8 mouse cellular contexts compared by ENCODE assay signal in the genomic region with DNA sequence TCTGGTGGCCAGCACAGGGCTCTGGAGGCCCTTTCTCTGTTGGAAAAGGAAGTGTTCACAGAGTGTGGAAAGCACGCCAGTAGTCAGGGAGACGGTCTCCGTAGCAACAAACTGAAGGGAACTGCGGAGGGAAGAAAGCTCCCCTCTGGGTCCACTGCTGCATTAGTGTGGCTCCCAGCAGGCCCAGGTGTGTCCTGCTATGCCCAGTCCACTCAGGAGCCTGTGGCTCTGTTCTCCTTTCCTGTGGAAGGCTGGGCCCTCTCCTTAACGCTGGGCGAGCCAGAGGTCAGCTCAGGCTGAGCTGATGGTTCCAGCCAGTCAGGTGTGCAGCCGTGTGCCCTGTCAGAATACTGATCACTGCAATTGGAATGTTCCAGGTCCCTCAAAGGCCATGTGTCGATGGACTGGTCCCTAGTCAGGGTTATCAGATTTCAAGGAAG. TPM values are rescaled to one million over a fixed set of nuclear protein-coding genes. Genes with fewer than 3 reads are reported as not detected.
A peak's percentile ranks its signal among the peaks of the same experiment; 100 is the strongest.
DNase-seq lines count a peak whose midpoint lies in the region; ATAC-seq lines count a peak whose summit lies in the region.

No protein-coding gene starts in this region.

- 49% methylated on average over 8 of the region's 8 CpGs for WGBS in limb, embryonic 10.5 days

- DNase-seq in lung, postnatal 36 days: peak; percentile 18
- no peak for DNase-seq in lung, postnatal 14 days
- DNase-seq in heart, adult 8-10 months (ENCODE audit: low spot score): peak; percentile 85
- DNase-seq in kidney, postnatal 10 days: peak; percentile 69
- DNase-seq in limb, embryonic 10.5 days (ENCODE audit: low spot score): peak; percentile 67
- peak; percentile 78 to 83 for DNase-seq in right cerebral cortex, postnatal 10 days (ENCODE audit: low spot score in 2 of 2)
- no peak for DNase-seq in thymus, adult 18-20 months

- no peaks in the 10 kb centered on the region for H3K36me3 ChIP-seq in limb, embryonic 10.5 days

- no peak overlapping the region for H3K4me3 ChIP-seq in limb, embryonic 10.5 days

- H3K27me3 ChIP-seq in limb, embryonic 10.5 days (ENCODE audit: low read depth, poor library complexity, severe bottlenecking): no peaks in the 10 kb centered on the region

- no peaks in the 10 kb centered on the region for H3K9me3 ChIP-seq in limb, embryonic 10.5 days (replicated peaks)

- ATAC-seq in inflammation-experienced regulatory T-cells, adult 6 months: no peak

- no peak overlapping the region for H3K27ac ChIP-seq in limb, embryonic 10.5 days

- peaks cover 14% of the 10 kb centered on the region for H3K4me1 ChIP-seq in limb, embryonic 10.5 days

RNA-seq across cellular contexts. Expression of a gene that starts 24.5 kb away (rescaled TPM):
- total RNA-seq in heart, adult 8-10 months (2022): 10 to 100 TPM; 21.1 to 47.5 (median 28.5) TPM
- polyA plus RNA-seq in limb, embryonic 10.5 days (2016; fragmentation: Nextera tagmentation; extraction: Ambion mirVana): 27.3 and 29.8 TPM in 2 replicates
- polyA plus RNA-seq in inflammation-experienced regulatory T-cells, adult 6 months (2017; shearing (Covaris generic)): not detected

RNA-seq across cellular contexts. Expression of a gene that starts 58.8 kb away (rescaled TPM):
- 100 to 1,000 TPM in 2 of 4 experiments, 10 to 100 TPM in 2; 92.9 to 115 (median 101) TPM for total RNA-seq in heart, adult 8-10 months (2022)
- 77.4 and 77.6 TPM in 2 replicates for polyA plus RNA-seq in limb, embryonic 10.5 days (2016; fragmentation: Nextera tagmentation; extraction: Ambion mirVana)
- polyA plus RNA-seq in inflammation-experienced regulatory T-cells, adult 6 months (2017; shearing (Covaris generic)): 10 to 100 TPM; 57.1 to 89.9 (median 83.2) TPM

Comparison
In these comparisons a context has a peak if more than half of its experiments do, and no peak if none do; other contexts are left out.
1. DNase-seq: peak in lung, postnatal 36 days (single experiment), heart, adult 8-10 months (single experiment), kidney, postnatal 10 days (single experiment), limb, embryonic 10.5 days (single experiment) and right cerebral cortex, postnatal 10 days (2 of 2); none in lung, postnatal 14 days (single experiment) and thymus, adult 18-20 months (0 of 2).
2. RNA of a gene that starts 24.5 kb away (polyA plus RNA-seq): 27.3 to 29.8 TPM in limb, embryonic 10.5 days; not detected in inflammation-experienced regulatory T-cells, adult 6 months; every median in the first group is over 10 times any median in the second.